Mouse (Mus musculus) E14TG2a.4 (cell line): Measurements from ENCODE around the gene Scd2.
"Not testable (repeated sequence)": the region's sequence is repeated elsewhere in the genome, so short reads cannot be mapped to it uniquely, and the experiment has no call there.

Experiments
- H3K27me3 ChIP-seq: 2 replicates; pipeline ENCODE4 v1.6.1; 2014; ENCODE audit warnings: low read length, control low read depth; ENCODE audit not compliant: insufficient read depth
- H3K36me3 ChIP-seq: 2 replicates; pipeline ENCODE4 v1.6.1; 2014; ENCODE audit warnings: low read length, control low read depth; ENCODE audit not compliant: insufficient read depth
- H3K4me1 ChIP-seq: replicated peaks from 2 replicates; pipeline ENCODE4 v1.6.1; 2014; ENCODE audit warnings: low read depth, low read length, control low read depth
- H3K4me3 ChIP-seq: replicated peaks from 2 replicates; pipeline ENCODE4 v1.5.1; 2014; ENCODE audit warnings: mild to moderate bottlenecking, low read length
- H3K9me3 ChIP-seq: 2 replicates; pipeline ENCODE4 v1.6.1; 2014; ENCODE audit warnings: low read length, control low read depth
- CTCF ChIP-seq: conservative IDR thresholded peaks from 2 replicates; pipeline ENCODE4 v1.5.1; 2014; ENCODE audit warnings: low read length
- NANOG ChIP-seq: IDR thresholded peaks from 2 replicates; pipeline ENCODE4 v1.6.1; 2014; ENCODE audit warnings: borderline replicate concordance, low read length, mixed read lengths
- POU5F1 ChIP-seq: IDR thresholded peaks from 2 replicates; pipeline ENCODE4 v1.6.1; 2014; ENCODE audit warnings: low read length, borderline replicate concordance

The Scd2 gene

DNA sequence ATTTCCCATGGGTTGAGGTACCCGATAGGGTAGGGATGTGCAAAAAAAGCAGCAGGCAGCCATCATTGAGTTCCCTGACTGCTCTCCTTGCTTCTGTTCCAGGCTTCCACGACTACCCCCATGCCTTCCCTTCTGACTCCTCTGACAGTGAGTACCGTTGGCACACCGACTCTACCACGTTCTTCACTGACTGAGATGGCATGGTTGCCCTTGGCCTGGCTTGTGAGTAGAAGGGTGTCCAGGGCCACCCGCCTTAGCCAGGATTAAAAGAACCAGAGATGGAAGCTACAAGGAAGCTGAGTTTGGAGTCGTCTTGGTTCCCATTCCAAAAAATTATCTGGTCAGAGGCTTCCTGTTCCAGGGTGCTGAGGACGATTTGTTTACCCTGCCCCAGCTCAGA lies 15.5 kb upstream of the Scd2 start:
- Histone ChIP-seq H3K36me3 (no peaks in the 10 kb centered on the region), H3K4me1 (peaks cover 84% of the 10 kb centered on the region), H3K9me3 (no peaks in the 10 kb centered on the region), H3K4me3 (peak overlapping the region; percentile 37), H3K27me3 (peaks cover 3% of the 10 kb centered on the region; the same call in 1 of the 2 replicates)
- TF ChIP-seq POU5F1: no peak
- no peak for TF ChIP-seq NANOG
- no peak for TF ChIP-seq CTCF

DNA sequence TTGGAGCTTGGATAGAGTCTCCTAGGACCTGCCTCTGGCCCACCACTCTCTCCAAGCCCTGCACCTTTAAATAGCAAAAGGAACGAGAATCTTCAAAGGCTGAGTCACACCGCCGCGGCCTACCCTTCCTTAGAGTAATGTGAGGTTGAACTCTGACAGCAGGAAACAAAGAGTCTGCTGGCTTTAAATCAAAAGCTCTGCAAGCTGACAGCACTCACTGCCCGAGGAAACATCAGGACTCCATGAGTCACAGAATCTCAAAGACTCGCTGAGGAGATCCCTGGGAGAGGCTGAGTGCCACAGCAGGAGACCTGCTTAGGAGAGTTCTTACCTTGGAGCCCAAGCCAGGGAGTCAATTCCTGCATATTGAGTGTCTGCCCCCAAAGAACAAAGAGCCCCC lies 12.7 kb upstream of the Scd2 start:
- H3K4me1 ChIP-seq: peaks cover 87% of the 10 kb centered on the region
- peak; percentile 95 for TF ChIP-seq NANOG
- TF ChIP-seq CTCF: no peak
- TF ChIP-seq POU5F1: no peak; the same call in 1 of the 2 replicates
- H3K27me3 ChIP-seq: no peaks in the 10 kb centered on the region
- no peaks in the 10 kb centered on the region for H3K36me3 ChIP-seq
- H3K4me3 ChIP-seq: peak overlapping the region; percentile 37
- no peaks in the 10 kb centered on the region for H3K9me3 ChIP-seq

DNA sequence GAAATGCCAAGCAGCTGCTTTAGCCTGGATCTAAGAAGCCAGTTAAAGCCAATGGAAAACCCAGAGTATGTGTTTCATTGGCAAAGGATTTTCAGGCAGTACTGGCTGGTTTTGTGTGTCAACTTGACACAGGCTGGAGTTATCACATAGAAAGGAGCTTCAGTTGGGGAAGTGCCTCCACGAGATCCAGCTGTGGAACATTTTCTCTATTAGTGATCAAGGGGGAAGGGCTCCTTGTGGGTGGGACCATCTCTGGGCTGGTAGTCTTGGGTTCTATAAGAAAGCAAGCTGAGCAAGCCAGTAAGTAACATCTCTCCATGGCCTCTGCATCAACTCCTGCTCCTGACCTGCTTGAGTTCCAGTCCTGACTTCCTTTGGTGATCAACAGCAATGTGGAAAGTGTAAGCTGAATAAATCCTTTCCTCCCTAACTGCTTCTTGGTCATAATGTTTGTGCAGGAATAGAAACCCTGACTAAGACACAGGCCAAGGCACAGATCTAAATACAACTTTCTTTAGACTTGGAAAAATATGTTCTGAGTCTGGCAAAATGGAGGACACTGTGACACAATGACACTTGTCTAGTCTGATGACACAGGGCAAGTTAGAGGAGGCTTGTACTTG lies 11.5 kb upstream of the Scd2 start:
- H3K9me3 ChIP-seq, H3K27me3 ChIP-seq, H3K36me3 ChIP-seq: not testable (repeated sequence)
- peaks cover 94% of the 10 kb centered on the region for H3K4me1 ChIP-seq
- H3K4me3 ChIP-seq: peak overlapping the region; percentile 45; the same call in 1 of the 2 replicates

DNA sequence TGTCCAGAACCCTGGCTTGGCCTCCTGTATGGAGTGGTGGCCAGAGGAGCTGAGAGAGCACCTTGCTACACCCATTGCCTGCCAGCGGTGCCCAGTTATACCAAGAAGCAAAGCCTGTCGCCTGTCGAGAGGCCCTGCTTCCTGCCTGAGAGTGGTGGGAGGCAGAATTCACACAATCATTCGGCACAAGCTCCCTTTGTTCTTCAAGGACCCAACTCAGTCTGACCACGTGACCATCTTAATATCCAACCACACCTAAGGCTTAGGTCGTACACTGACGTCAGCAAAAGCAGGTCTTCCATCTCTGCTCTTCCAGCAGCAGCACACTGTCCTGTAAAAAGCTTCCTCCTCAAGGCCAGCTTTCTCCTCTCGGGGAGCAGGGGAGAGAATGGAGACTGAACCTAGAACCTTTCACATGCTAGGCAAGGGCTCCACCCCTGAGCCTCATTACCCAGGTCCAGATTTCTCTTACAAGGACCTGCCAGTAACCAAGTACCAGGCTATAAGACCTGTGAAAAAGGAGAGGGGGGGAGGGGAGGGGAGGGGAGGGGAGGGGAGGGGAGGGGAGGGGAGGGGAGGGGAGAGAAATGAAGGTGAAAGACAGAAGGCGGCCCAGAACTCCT lies 10.8 kb upstream of the Scd2 start:
- H3K27me3 ChIP-seq: no peaks in the 10 kb centered on the region; the same call in 1 of the 2 replicates
- TF ChIP-seq POU5F1 (no peak), CTCF (no peak), NANOG (no peak)
- peaks cover 94% of the 10 kb centered on the region for H3K4me1 ChIP-seq
- peak overlapping the region; percentile 45 for H3K4me3 ChIP-seq
- no peaks in the 10 kb centered on the region for H3K9me3 ChIP-seq
- no peaks in the 10 kb centered on the region for H3K36me3 ChIP-seq

DNA sequence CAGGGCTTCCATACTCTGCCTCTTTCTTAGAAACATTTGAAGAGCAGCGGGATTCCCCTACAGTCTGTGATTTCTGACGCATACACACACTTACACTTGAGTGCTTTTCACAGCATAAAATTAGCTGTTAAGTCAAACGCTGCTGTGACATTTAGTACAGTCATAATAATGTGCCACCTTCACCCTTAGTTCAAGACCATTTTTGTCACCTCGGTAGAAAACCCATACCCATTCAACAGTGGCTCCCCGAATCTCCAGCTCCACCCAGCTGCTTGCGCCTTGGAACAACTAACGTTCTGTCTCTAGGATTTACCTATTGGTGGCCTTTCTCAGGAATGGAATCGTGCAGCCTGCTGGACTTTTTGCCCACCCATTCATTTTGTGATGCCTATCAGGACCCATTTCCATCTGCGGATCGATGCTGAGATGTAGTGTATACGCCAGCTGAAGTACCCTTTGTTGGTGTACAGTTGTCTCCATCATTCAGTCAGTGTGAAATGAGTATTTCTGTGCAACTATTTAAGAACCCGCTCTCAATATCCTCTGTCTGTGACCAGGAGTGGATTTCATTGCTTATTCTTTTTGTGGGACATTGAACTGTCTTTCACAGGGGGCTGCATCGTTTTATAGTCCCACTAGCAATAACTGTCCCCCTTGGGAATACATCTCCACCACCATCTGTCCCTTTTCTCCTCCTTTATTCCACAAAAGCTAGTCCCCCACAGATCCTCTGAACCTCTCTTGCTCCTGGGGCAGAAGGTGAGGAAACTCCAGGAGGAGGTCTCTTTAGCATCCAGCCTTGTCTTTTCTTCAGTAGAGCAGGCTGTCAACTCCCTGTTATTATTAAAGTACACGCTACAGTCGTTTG lies 10.1 kb upstream of the Scd2 start:
- TF ChIP-seq NANOG: no peak
- TF ChIP-seq CTCF: no peak
- TF ChIP-seq POU5F1: no peak
- no peaks in the 10 kb centered on the region for H3K36me3 ChIP-seq
- no peaks in the 10 kb centered on the region; the same call in 1 of the 2 replicates for H3K27me3 ChIP-seq
- peaks cover 92% of the 10 kb centered on the region for H3K4me1 ChIP-seq
- peak overlapping the region; percentile 81 for H3K4me3 ChIP-seq
- no peaks in the 10 kb centered on the region for H3K9me3 ChIP-seq

DNA sequence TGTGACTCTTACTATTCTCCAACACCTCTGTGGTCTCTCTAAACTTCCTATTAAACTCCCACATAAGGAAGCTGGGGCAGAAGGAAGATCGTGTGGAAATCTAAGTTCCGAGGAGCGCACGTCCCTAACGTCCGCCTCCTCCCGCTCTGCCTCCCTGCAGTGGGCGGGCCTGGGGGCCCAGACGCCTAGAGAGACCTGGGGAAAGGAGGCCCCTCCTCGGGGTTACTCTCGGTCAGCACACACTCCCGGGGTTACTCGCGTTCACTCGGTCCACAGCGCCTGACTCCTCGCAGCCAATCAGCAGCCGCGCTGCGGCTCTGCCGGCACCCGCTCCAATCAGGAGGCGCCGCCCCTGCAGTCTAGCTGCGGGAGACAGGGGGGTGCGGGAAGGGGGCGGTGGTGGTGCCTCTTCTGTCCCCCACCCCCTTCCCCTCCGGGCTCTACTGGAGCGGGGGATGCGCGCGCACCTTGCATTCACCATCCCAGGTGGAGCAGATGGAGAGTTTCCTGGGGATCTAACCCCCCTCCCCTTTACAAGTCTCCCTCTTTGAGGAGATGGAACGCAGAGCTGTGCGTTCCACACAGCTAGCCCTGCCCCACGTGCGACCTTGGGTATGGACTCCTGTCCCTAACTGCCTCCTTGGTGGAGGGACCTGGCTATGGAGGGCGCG lies 9.3 kb upstream of the Scd2 start:
- Histone ChIP-seq H3K27me3 (no peaks in the 10 kb centered on the region; the same call in 1 of the 2 replicates), H3K9me3 (no peaks in the 10 kb centered on the region), H3K36me3 (no peaks in the 10 kb centered on the region), H3K4me1 (peaks cover 91% of the 10 kb centered on the region), H3K4me3 (peak overlapping the region; percentile 81)
- TF ChIP-seq CTCF: no peak
- TF ChIP-seq POU5F1: no peak
- TF ChIP-seq NANOG: no peak

DNA sequence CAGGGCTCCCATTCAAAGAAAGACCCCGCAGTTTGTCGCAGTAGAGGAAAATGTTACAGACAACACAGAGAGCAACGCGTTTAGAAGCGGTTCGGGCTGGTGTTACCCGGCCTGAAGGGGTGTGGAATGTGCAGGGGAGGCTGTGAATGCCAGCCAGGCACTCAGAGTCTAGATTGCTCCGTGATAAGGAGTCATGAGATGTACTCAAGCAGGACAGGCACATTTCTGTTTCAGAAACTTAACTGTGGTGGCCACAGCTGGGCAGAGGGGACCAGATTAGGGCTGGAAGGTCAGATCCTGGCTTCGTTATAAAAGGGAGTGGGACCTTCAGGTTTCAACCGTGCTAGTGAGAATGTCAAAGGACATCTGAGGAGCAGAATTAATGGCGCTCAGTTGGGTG lies 8.8 kb upstream of the Scd2 start:
- Histone ChIP-seq H3K36me3 (no peaks in the 10 kb centered on the region), H3K9me3 (no peaks in the 10 kb centered on the region), H3K27me3 (no peaks in the 10 kb centered on the region; the same call in 1 of the 2 replicates), H3K4me3 (peak overlapping the region; percentile 81), H3K4me1 (peaks cover 89% of the 10 kb centered on the region)
- TF ChIP-seq CTCF: no peak
- TF ChIP-seq NANOG: no peak
- TF ChIP-seq POU5F1: no peak

DNA sequence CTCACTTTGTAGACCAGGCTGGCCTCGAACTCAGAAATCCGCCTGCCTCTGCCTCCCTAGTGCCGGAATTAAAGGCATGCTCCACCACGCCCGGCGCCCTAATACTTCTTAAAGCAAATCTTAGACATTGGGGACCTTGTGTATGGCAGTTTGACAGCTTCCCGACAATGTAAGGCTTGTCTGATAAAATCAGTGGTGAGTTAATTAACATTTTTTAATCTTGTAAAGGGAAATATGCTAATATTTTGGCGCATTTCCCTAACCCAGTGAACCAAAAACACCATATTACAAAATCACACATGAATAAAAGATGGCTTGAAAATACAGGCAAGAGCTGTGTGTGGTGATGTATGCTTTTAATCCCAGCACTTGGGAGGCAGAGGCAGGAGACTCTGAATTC lies 7.9 kb upstream of the Scd2 start:
- no peaks in the 10 kb centered on the region for H3K9me3 ChIP-seq
- H3K4me3 ChIP-seq: peak overlapping the region; percentile 81; the same call in 1 of the 2 replicates
- H3K4me1 ChIP-seq: peaks cover 89% of the 10 kb centered on the region
- TF ChIP-seq CTCF (no peak), NANOG (no peak), POU5F1 (no peak)
- no peaks in the 10 kb centered on the region; the same call in 1 of the 2 replicates for H3K27me3 ChIP-seq
- H3K36me3 ChIP-seq: no peaks in the 10 kb centered on the region
